Mouse (Mus musculus): ENCODE data around the gene Sptb.

DNA sequence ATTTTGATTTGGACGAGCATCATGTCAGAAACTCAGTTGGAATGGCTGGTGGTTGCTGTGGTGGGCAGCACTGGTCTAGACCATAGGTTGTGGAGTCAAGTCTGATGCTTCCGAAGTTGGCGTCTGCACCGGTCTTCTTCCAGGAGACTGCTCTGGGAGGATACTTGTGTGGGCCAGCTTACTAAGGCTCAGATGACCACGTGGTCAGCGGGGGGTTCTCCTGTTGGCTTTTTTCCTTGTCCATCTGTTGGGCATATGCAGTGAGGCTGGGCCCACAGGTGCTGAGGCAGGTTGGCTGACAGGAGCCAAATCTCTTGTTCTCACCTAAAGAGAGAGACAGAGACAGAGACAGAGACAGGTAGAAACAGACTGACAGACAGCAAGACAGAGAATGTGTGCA lies 135.5 kb downstream of the Sptb start:
- TF ChIP-seq POLR2A (IDR thresholded peaks at IDR 0.05; ENCODE audit: borderline replicate concordance, low read depth, low read length) (no peak), CTCF (IDR thresholded peaks at IDR 0.05; ENCODE audit: low read depth, low read length) (no peak)
